Mouse (Mus musculus): ENCODE results near the gene Kcnn4. TPM values are rescaled to one million over a fixed set of nuclear protein-coding genes. Genes with fewer than 3 reads are reported as not detected.

The Kcnn4 gene
- polyA plus RNA-seq, 2 experiments: 2.4 TPM

- ATAC-seq (ENCODE audit: low FRiP score, low read depth) (no peak), DNase-seq (ENCODE audit: low spot score) (no peak)
- 83% methylated on average over 14 of the region's 14 CpGs for WGBS
- Histone ChIP-seq H3K36me3 (ENCODE audit: control insufficient read depth, insufficient read depth, low read length) (no peaks in the 10 kb centered on the region), H3K27ac (replicated peaks; ENCODE audit: low read depth, low read length) (no peak overlapping the region), H3K27me3 (ENCODE audit: control insufficient read depth, insufficient read depth, low read length) (no peaks in the 10 kb centered on the region), H3K4me3 (replicated peaks; ENCODE audit: low read length) (no peak overlapping the region), H3K4me2 (replicated peaks; ENCODE audit: low read depth, low read length, severe bottlenecking) (no peak overlapping the region), H3K9ac (ENCODE audit: low read depth, low read length, severe bottlenecking) (no peak overlapping the region), H3K4me1 (ENCODE audit: control insufficient read depth, insufficient read depth, low read length) (0 out of 2 replicates have a peak, but pooled peaks cover 6% of the 10 kb centered on the region), H3K9me3 (ENCODE audit: control insufficient read depth, low read length) (peaks cover 10% of the 10 kb centered on the region)
- TF ChIP-seq POLR2A (IDR thresholded peaks at IDR 0.05; ENCODE audit: borderline replicate concordance, extremely low read depth, insufficient read depth, insufficient read length): no peak
These were observed 42.6 kb upstream of the Kcnn4 start for GRCm38 (mm10) chr7:24327281-24327975.

- H3K9me3 ChIP-seq (ENCODE audit: control insufficient read depth, low read length): no peaks in the 10 kb centered on the region
- H3K9ac ChIP-seq (ENCODE audit: low read depth, low read length, severe bottlenecking): no peak within 1 kb of the TSS
- H3K4me3 ChIP-seq (replicated peaks; ENCODE audit: low read length): peak within 1 kb of the TSS; percentile 20
- H3K4me2 ChIP-seq (replicated peaks; ENCODE audit: low read depth, low read length, severe bottlenecking): peak within 1 kb of the TSS; percentile 23; the same call in 1 of the 2 replicates
- TF ChIP-seq POLR2A (IDR thresholded peaks at IDR 0.05; ENCODE audit: borderline replicate concordance, extremely low read depth, insufficient read depth, insufficient read length): no peak
- H3K4me1 ChIP-seq (ENCODE audit: control insufficient read depth, insufficient read depth, low read length): no peaks in the 10 kb centered on the region
- no peaks in the 10 kb centered on the region for H3K36me3 ChIP-seq (ENCODE audit: control insufficient read depth, insufficient read depth, low read length)
- DNase-seq (ENCODE audit: low spot score): no peak
- H3K27me3 ChIP-seq (ENCODE audit: control insufficient read depth, insufficient read depth, low read length): no peaks in the 10 kb centered on the region; the same call in 1 of the 2 replicates
- no peak within 1 kb of the TSS for H3K27ac ChIP-seq (replicated peaks; ENCODE audit: low read depth, low read length)
- 38% methylated on average over 48 of the region's 49 CpGs for WGBS
- no peak for ATAC-seq (ENCODE audit: low FRiP score, low read depth)
These were observed 36.6 kb upstream of the Kcnn4 start, which contains the start of gene Tescl for GRCm38 (mm10) chr7:24333304-24333986. Tescl (minus strand) TSS chr7:24333936.

- H3K4me2 ChIP-seq (replicated peaks; ENCODE audit: low read depth, low read length, severe bottlenecking): no peak overlapping the region
- no peaks in the 10 kb centered on the region for H3K4me1 ChIP-seq (ENCODE audit: control insufficient read depth, insufficient read depth, low read length)
- no peak overlapping the region for H3K27ac ChIP-seq (replicated peaks; ENCODE audit: low read depth, low read length)
- H3K9me3 ChIP-seq (ENCODE audit: control insufficient read depth, low read length): no peaks in the 10 kb centered on the region
- H3K36me3 ChIP-seq (ENCODE audit: control insufficient read depth, insufficient read depth, low read length): no peaks in the 10 kb centered on the region
- 14% methylated on average over 5 of the region's 5 CpGs for WGBS
- TF ChIP-seq POLR2A (IDR thresholded peaks at IDR 0.05; ENCODE audit: borderline replicate concordance, extremely low read depth, insufficient read depth, insufficient read length): no peak
- no peak overlapping the region for H3K4me3 ChIP-seq (replicated peaks; ENCODE audit: low read length)
- H3K27me3 ChIP-seq (ENCODE audit: control insufficient read depth, insufficient read depth, low read length): no peaks in the 10 kb centered on the region; the same call in 1 of the 2 replicates
- no peak overlapping the region for H3K9ac ChIP-seq (ENCODE audit: low read depth, low read length, severe bottlenecking)
- DNase-seq (ENCODE audit: low spot score) (peak; percentile 82), ATAC-seq (ENCODE audit: low FRiP score, low read depth) (no peak)
These were observed 34.3 kb upstream of the Kcnn4 start for GRCm38 (mm10) chr7:24335699-24336309.

GRCm38 (mm10) chr7:24338241-24338640, 31.8 kb upstream of the Kcnn4 start:
- DNase-seq (ENCODE audit: low spot score) (no peak), ATAC-seq (ENCODE audit: low FRiP score, low read depth) (no peak)
- Histone ChIP-seq H3K4me1 (ENCODE audit: control insufficient read depth, insufficient read depth, low read length) (no peaks in the 10 kb centered on the region), H3K4me3 (replicated peaks; ENCODE audit: low read length) (no peak overlapping the region), H3K9ac (ENCODE audit: low read depth, low read length, severe bottlenecking) (no peak overlapping the region), H3K27ac (replicated peaks; ENCODE audit: low read depth, low read length) (no peak overlapping the region), H3K4me2 (replicated peaks; ENCODE audit: low read depth, low read length, severe bottlenecking) (no peak overlapping the region), H3K27me3 (ENCODE audit: control insufficient read depth, insufficient read depth, low read length) (no peaks in the 10 kb centered on the region; the same call in 1 of the 2 replicates), H3K36me3 (ENCODE audit: control insufficient read depth, insufficient read depth, low read length) (no peaks in the 10 kb centered on the region), H3K9me3 (ENCODE audit: control insufficient read depth, low read length) (no peaks in the 10 kb centered on the region)
- WGBS: 48% methylated on average over 2 of the region's 2 CpGs
- no peak for TF ChIP-seq POLR2A (IDR thresholded peaks at IDR 0.05; ENCODE audit: borderline replicate concordance, extremely low read depth, insufficient read depth, insufficient read length)

DNA sequence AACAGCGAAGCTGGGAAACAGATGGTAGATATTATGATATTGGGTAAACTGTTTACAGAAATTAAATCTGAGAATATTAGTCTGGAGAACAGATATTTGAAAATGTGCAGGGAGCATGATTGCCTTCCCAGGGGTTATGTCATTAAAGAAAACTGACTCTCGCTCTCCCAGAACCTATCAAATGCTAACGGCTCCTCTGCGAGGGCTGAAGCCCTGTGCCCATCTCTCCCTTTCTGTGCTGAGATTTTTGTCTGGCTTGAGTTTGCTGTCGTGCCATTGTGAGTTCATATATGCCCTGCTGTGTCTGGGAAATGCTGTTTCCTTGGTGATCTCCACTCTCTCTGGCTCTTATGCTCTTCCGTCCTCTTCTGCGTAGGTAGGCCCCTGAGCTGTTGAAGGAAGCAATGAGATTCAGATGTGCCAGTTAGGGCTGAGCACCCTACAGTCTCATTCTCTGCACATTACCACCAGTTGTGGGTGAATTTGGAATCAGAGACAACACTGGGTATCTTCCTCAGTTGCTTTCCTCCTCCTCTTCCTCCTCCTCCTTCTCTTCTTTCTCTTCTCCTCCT, 26.3 kb upstream of the Kcnn4 start:
- no peaks in the 10 kb centered on the region for H3K27me3 ChIP-seq (ENCODE audit: control insufficient read depth, insufficient read depth, low read length)
- WGBS: 70% methylated on average over 7 of the region's 7 CpGs
- H3K27ac ChIP-seq (replicated peaks; ENCODE audit: low read depth, low read length): no peak overlapping the region
- H3K9me3 ChIP-seq (ENCODE audit: control insufficient read depth, low read length): no peaks in the 10 kb centered on the region
- H3K36me3 ChIP-seq (ENCODE audit: control insufficient read depth, insufficient read depth, low read length): no peaks in the 10 kb centered on the region
- H3K4me1 ChIP-seq (ENCODE audit: control insufficient read depth, insufficient read depth, low read length): no peaks in the 10 kb centered on the region
- H3K4me2 ChIP-seq (replicated peaks; ENCODE audit: low read depth, low read length, severe bottlenecking): no peak overlapping the region
- ATAC-seq (ENCODE audit: low FRiP score, low read depth): no peak
- no peak for TF ChIP-seq POLR2A (IDR thresholded peaks at IDR 0.05; ENCODE audit: borderline replicate concordance, extremely low read depth, insufficient read depth, insufficient read length)
- H3K4me3 ChIP-seq (replicated peaks; ENCODE audit: low read length): no peak overlapping the region
- no peak overlapping the region for H3K9ac ChIP-seq (ENCODE audit: low read depth, low read length, severe bottlenecking)
- no peak for DNase-seq (ENCODE audit: low spot score)

Measured in limb, embryonic 14.5 days (tissue).